Mouse (Mus musculus): ENCODE measurements at regions not wholly inside any gene's neighbourhood (a gene's known extent, or its start where the extent isn't known, plus 50 kb on each side); places are given as distances from the start of the nearest gene placed in this dataset.
A peak's percentile ranks its signal among the peaks of the same experiment; 100 is the strongest.

DNA sequence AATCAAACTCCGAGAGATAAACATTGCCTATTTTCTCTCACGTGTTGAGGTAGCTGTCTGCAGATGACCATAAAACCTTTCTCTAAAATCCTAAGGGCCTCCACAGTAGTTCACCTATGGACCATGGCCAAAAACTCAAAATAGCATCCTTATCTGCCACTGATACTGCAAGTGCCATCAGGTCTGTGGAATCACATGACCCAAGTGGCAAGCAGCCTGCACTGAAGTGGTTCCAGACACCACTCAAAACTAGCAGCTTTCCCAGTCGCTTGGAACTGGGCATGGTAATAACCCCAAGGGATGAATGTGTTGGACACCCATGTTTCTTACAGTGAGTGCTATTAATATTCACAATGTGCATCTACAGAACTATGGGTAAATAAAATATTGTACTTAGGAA lies 182.0 kb downstream of the Tm2d1 start:
- no peak for ATAC-seq
- no peak overlapping the region for H3K9ac ChIP-seq (replicated peaks; ENCODE audit: low read length)
- H3K4me2 ChIP-seq (ENCODE audit: low read depth, low read length), result no peak overlapping the region
- H3K4me3 ChIP-seq (ENCODE audit: low read length), result no peak overlapping the region
- no peak overlapping the region for H3K27ac ChIP-seq
- no peak for DNase-seq (ENCODE audit: low spot score)
- no peaks in the 10 kb centered on the region for H3K4me1 ChIP-seq (ENCODE audit: insufficient read depth, low read length)
- no peaks in the 10 kb centered on the region for H3K36me3 ChIP-seq (ENCODE audit: insufficient read depth, low read length)
- no peaks in the 10 kb centered on the region for H3K27me3 ChIP-seq (ENCODE audit: insufficient read depth, low read length)
- TF ChIP-seq CTCF (IDR thresholded peaks at IDR 0.05; ENCODE audit: low read depth), result no peak
- 78% methylated on average over 3 of the region's 3 CpGs for WGBS
- no peaks in the 10 kb centered on the region for H3K9me3 ChIP-seq (ENCODE audit: low read length)

DNA sequence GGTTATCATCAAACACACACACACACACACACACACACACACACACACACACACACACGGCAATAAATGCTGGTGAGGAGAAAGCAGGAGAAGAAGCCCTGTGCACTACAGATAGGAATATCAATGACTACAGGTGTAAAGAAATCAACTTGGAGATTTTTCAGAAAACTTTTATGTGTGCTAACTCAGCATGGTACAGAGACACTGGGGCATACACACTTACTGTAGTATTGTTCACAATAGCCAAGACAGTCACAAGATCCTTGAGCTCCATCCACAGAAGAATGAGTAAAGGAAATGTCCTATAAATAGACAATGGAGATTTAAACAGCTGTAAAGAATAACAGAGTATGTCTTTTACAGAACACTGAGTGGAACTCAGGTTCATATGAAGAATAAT lies 182.4 kb downstream of the Tm2d1 start:
- DNase-seq (ENCODE audit: low spot score), result no peak

DNA sequence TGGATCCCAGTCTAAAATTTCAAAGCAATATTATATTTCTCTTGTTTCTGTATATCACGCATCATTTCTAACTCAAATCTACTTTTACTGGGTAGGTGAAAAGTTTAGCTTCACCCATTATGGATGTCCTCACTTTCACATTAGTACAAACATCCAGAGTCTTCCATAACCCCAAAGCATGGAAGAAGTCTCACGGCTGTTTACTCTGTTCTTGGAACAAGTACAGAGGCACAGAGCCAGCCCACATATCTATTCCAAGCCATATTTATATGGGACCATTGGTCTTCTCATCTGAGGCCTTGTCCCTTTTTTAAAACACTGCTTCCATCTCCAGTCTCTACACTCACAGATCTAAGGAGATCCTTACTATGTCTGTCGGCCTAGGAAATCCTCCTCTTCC lies 192.8 kb downstream of the Tm2d1 start:
- no peak for DNase-seq (ENCODE audit: low spot score)
- Histone ChIP-seq H3K4me3 (ENCODE audit: low read length) (no peak overlapping the region), H3K4me1 (ENCODE audit: insufficient read depth, low read length) (no peaks in the 10 kb centered on the region), H3K9me3 (ENCODE audit: low read length) (no peaks in the 10 kb centered on the region), H3K27me3 (ENCODE audit: insufficient read depth, low read length) (no peaks in the 10 kb centered on the region), H3K9ac (replicated peaks; ENCODE audit: low read length) (no peak overlapping the region), H3K4me2 (ENCODE audit: low read depth, low read length) (no peak overlapping the region), H3K36me3 (ENCODE audit: insufficient read depth, low read length) (no peaks in the 10 kb centered on the region), H3K27ac (no peak overlapping the region)
- TF ChIP-seq CTCF (IDR thresholded peaks at IDR 0.05; ENCODE audit: low read depth), result no peak
- WGBS, result 86% methylated on average over 3 of the region's 3 CpGs
- no peak for ATAC-seq

More for the DNA sequence above, 182.4 kb downstream of the Tm2d1 start:
- H3K4me3 ChIP-seq (ENCODE audit: low read length), result no peak overlapping the region
- no peaks in the 10 kb centered on the region for H3K4me1 ChIP-seq (ENCODE audit: insufficient read depth, low read length)
- no peaks in the 10 kb centered on the region for H3K36me3 ChIP-seq (ENCODE audit: insufficient read depth, low read length)
- WGBS, result 88% methylated on average over 1 of the region's 1 CpGs
- H3K9me3 ChIP-seq (ENCODE audit: low read length), result no peaks in the 10 kb centered on the region
- H3K27ac ChIP-seq, result no peak overlapping the region
- no peaks in the 10 kb centered on the region for H3K27me3 ChIP-seq (ENCODE audit: insufficient read depth, low read length)
- no peak overlapping the region for H3K4me2 ChIP-seq (ENCODE audit: low read depth, low read length)
- no peak overlapping the region for H3K9ac ChIP-seq (replicated peaks; ENCODE audit: low read length)
- no peak for TF ChIP-seq CTCF (IDR thresholded peaks at IDR 0.05; ENCODE audit: low read depth)
- no peak for ATAC-seq

DNA sequence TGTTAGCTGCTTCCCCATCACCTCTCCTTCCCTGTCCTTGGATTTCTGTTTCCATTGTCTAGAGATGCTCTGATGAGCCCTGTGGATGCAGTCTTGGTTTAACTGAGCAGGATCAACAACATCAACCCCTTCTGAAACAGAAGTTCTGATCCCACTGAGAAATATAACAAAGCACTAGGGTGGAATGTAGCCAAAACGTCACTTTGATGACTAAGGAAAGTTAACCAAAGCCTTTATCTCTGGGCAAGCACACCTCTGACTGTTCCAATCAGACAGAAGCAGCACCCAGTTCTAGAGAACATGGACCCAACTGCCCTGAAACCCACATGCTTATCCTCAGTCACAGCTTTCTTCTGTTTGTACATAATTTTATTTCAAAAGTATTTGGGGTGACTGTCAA lies 193.2 kb downstream of the Tm2d1 start:
- no peaks in the 10 kb centered on the region for H3K36me3 ChIP-seq (ENCODE audit: insufficient read depth, low read length)
- TF ChIP-seq CTCF (IDR thresholded peaks at IDR 0.05; ENCODE audit: low read depth), result no peak
- no peak overlapping the region for H3K4me2 ChIP-seq (ENCODE audit: low read depth, low read length)
- no peaks in the 10 kb centered on the region for H3K27me3 ChIP-seq (ENCODE audit: insufficient read depth, low read length)
- DNase-seq (ENCODE audit: low spot score) (no peak), ATAC-seq (no peak)
- no peak overlapping the region for H3K9ac ChIP-seq (replicated peaks; ENCODE audit: low read length)
- H3K27ac ChIP-seq, result no peak overlapping the region
- 50% methylated on average over 1 of the region's 1 CpGs for WGBS
- no peak overlapping the region for H3K4me3 ChIP-seq (ENCODE audit: low read length)
- no peaks in the 10 kb centered on the region for H3K4me1 ChIP-seq (ENCODE audit: insufficient read depth, low read length)
- H3K9me3 ChIP-seq (ENCODE audit: low read length), result no peaks in the 10 kb centered on the region

DNA sequence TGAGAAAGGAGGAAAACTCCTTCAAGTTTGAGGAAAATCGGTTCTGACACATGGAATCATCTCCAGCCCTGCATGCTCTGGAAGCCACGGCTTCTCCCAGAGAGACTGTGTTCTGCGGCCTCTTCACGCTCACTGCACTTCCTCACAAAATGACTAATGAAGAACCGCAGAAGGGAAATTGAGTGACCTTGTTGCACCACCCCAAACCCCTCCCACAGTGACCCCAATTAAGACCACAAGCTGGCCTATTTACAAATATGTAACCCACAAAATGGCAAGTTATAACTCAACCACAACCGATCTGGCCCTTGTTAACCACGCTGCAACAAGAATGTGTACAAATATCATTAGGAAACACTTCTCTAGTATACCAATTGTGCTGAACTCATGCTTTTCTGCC lies 194.2 kb downstream of the Tm2d1 start:
- 75% methylated on average over 7 of the region's 7 CpGs for WGBS
- H3K4me2 ChIP-seq (ENCODE audit: low read depth, low read length), result no peak overlapping the region
- no peaks in the 10 kb centered on the region for H3K36me3 ChIP-seq (ENCODE audit: insufficient read depth, low read length)
- no peak overlapping the region for H3K27ac ChIP-seq
- no peak for TF ChIP-seq CTCF (IDR thresholded peaks at IDR 0.05; ENCODE audit: low read depth)
- no peaks in the 10 kb centered on the region for H3K9me3 ChIP-seq (ENCODE audit: low read length)
- ATAC-seq (no peak), DNase-seq (ENCODE audit: low spot score) (peak; percentile 23)
- no peak overlapping the region for H3K4me3 ChIP-seq (ENCODE audit: low read length)
- H3K4me1 ChIP-seq (ENCODE audit: insufficient read depth, low read length), result no peaks in the 10 kb centered on the region
- no peaks in the 10 kb centered on the region for H3K27me3 ChIP-seq (ENCODE audit: insufficient read depth, low read length)
- H3K9ac ChIP-seq (replicated peaks; ENCODE audit: low read length), result no peak overlapping the region

DNA sequence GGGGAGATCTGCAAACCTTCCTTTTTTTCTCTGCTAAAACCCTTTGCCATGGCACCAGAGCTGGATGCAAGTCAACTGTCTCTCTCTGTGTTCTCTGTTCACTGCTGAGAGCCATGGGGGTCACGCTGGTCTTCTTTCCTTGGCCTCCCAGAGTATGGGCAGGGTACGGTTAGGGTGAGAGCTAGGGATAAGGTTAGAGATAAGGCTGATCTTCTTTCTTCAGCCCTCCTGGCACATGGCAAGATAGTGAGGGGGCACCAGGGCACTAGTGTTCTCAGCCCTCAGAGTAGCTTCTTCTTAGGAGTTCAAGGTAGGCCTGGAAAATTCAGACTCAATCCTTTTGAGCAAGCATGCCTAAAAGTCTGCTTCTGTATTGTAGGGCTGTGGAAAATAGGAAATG lies 196.1 kb downstream of the Tm2d1 start:
- H3K4me1 ChIP-seq (ENCODE audit: insufficient read depth, low read length), result no peaks in the 10 kb centered on the region
- H3K9ac ChIP-seq (replicated peaks; ENCODE audit: low read length), result no peak overlapping the region
- DNase-seq (ENCODE audit: low spot score) (no peak), ATAC-seq (no peak)
- WGBS, result 89% methylated on average over 2 of the region's 2 CpGs
- no peak overlapping the region for H3K27ac ChIP-seq
- no peaks in the 10 kb centered on the region for H3K36me3 ChIP-seq (ENCODE audit: insufficient read depth, low read length)
- no peaks in the 10 kb centered on the region for H3K27me3 ChIP-seq (ENCODE audit: insufficient read depth, low read length)
- TF ChIP-seq CTCF (IDR thresholded peaks at IDR 0.05; ENCODE audit: low read depth), result no peak
- no peak overlapping the region for H3K4me2 ChIP-seq (ENCODE audit: low read depth, low read length)
- no peak overlapping the region for H3K4me3 ChIP-seq (ENCODE audit: low read length)
- H3K9me3 ChIP-seq (ENCODE audit: low read length), result no peaks in the 10 kb centered on the region

DNA sequence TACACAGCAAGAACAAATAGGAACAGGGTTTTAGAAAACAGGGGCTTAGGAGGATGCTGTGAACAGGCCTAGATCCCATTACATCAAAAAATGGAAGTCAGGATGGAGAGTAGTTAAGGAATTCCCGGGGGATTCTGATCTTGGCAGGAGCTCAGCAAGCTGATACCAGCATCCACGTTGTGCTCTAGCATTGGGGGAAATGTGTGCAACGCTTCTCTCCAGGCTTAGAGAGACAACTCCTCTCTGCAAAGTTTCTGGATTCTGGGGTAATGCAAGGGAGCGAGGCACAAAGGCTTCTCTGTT lies 201.1 kb downstream of the Tm2d1 start:
- Histone ChIP-seq H3K36me3 (ENCODE audit: insufficient read depth, low read length) (no peaks in the 10 kb centered on the region), H3K4me3 (ENCODE audit: low read length) (no peak overlapping the region), H3K9me3 (ENCODE audit: low read length) (no peaks in the 10 kb centered on the region), H3K27me3 (ENCODE audit: insufficient read depth, low read length) (no peaks in the 10 kb centered on the region), H3K4me1 (ENCODE audit: insufficient read depth, low read length) (no peaks in the 10 kb centered on the region), H3K27ac (no peak overlapping the region), H3K4me2 (ENCODE audit: low read depth, low read length) (no peak overlapping the region), H3K9ac (replicated peaks; ENCODE audit: low read length) (no peak overlapping the region)
- ATAC-seq, result no peak
- no peak for TF ChIP-seq CTCF (IDR thresholded peaks at IDR 0.05; ENCODE audit: low read depth)
- DNase-seq (ENCODE audit: low spot score), result peak; percentile 70
- 32% methylated on average over 4 of the region's 4 CpGs for WGBS

All from hindbrain, postnatal 0 days (tissue).